Mouse (Mus musculus) spleen, postnatal 36 days (tissue): ENCODE measurements around the gene Gm17720.
"Not testable (repeated sequence)": the region's sequence is repeated elsewhere in the genome, so short reads cannot be mapped to it uniquely, and the experiment has no call there.

Experiments
- DNase-seq, 2 experiments: peaks; one replicate each; pipeline ENCODE4 v3.0.0; 2022; ENCODE audit warnings: low spot score in 2 of 2, mixed read lengths in 1 of 2

Gm17720 gene

DNA sequence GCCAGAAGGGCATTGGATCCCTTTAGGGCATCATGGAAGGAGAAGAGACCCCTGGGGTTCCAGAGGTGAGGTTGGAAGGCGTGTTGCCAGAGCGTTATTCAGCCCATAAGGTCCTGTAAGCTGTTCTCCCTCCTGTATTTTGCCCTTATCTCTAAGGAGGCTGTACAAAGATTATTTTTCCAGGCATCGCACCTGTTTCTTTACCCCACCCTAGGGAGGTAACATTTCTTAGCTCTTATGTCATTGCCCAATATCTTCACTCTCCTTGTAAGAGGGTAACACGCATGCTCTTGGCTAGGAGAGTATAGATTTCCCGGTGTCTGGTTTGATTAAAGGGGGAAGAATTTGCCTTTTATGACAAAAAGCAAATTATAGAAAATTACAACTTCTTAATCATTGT, 62.9 kb downstream of the Gm17720 start, which contains the start of gene Chst4:
Gene Chst4, minus strand, starts transcription at position 82 of the 400 bp plus-strand sequence.
- no peak for DNase-seq

DNA sequence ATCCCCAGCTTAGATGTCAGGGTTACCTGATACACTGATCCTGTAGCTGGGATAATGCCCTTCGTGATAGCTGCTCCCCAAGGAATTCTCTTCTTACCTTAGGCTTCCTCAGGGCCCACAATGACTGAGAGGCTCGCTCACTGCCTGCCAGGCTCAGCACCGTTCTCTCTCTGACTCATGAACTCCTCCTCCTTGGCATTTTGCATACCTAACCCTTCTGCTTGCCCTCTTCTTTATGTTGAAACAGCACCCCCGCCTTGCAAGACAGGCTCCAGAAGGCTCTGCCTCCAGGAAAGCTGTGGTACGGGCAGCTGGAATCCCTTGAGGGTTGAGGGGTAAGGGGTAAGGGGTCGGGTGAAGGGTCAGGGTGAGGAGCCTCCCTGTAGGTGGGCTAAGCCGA, 63.3 kb downstream of the Gm17720 start:
- DNase-seq = no peak

DNA sequence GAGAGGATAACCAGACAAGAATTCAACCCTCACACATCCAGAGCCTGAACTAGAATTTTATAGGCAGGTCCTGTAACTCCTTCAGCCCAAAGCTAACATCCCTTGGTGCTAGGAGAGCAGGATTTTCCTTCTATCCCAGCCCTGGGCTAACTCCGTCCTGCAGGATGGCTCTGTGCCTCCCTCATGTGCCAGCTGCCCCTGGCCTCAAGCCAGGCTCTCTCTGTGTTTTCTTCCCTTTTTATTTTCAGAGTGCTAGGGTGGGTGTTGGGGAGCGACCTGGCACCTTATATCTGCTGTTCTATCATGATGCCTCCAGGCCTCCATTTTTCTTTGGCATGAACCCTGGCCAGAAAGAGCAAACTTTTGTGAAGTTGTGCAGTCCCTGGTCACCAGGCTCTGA, 66.4 kb downstream of the Gm17720 start:
- DNase-seq = no peak

GRCm38 (mm10) chr8:110034331-110034730, 68.2 kb downstream of the Gm17720 start:
- DNase-seq = no peak

DNA sequence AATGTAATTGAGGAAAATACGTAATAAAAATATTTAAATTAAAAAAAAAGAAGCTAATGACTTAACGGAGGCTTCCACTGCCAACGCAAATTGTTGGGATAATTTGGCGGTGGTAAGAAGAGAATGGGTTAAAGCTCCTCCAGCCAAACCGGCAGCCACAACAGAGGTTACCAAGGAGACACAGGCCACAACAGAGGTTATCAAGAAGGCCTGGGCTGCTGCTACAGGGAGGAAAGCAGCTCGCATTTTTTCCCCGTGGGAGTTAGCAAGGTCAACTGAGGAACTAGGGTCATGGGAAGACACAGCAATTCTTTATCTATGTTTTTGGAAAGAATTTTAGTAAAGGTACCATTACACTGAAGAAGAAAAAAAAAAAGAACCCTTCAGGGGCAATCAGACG, 68.8 kb downstream of the Gm17720 start:
- DNase-seq = not testable (repeated sequence)
